Mouse (Mus musculus): ENCODE data around the gene Cd207. TPM values are rescaled to one million over a fixed set of nuclear protein-coding genes. Genes with fewer than 3 reads are reported as not detected.
"Not testable (repeated sequence)": the region's sequence is repeated elsewhere in the genome, so short reads cannot be mapped to it uniquely, and the experiment has no call there.

Cd207 gene
- polyA plus RNA-seq, 1 experiment: not detected

- TF ChIP-seq POLR2A (IDR thresholded peaks at IDR 0.05; ENCODE audit: borderline replicate concordance, extremely low read depth, insufficient read depth, insufficient read length, poor library complexity, severe bottlenecking) (no peak), CTCF (IDR thresholded peaks at IDR 0.05; ENCODE audit: borderline replicate concordance, extremely low read depth, insufficient read depth, insufficient read length) (no peak)
- DNase-seq (ENCODE audit: low read depth): no peak
Measured at GRCm38 (mm10) chr6:83635329-83635728, 42.3 kb downstream of the Cd207 start.

- not testable (repeated sequence) for DNase-seq (ENCODE audit: low read depth)
Measured at GRCm38 (mm10) chr6:83634631-83635030, 43.0 kb downstream of the Cd207 start.

GRCm38 (mm10) chr6:83634106-83634505 lies 43.6 kb downstream of the Cd207 start:
- DNase-seq (ENCODE audit: low read depth): not testable (repeated sequence)

- TF ChIP-seq CTCF (IDR thresholded peaks at IDR 0.05; ENCODE audit: borderline replicate concordance, extremely low read depth, insufficient read depth, insufficient read length) (no peak), POLR2A (IDR thresholded peaks at IDR 0.05; ENCODE audit: borderline replicate concordance, extremely low read depth, insufficient read depth, insufficient read length, poor library complexity, severe bottlenecking) (no peak)
- DNase-seq (ENCODE audit: low read depth): no peak
Measured at GRCm38 (mm10) chr6:83631815-83632214, 45.8 kb downstream of the Cd207 start.

- DNase-seq (ENCODE audit: low read depth): no peak
Measured at GRCm38 (mm10) chr6:83626781-83627180, 50.9 kb downstream of the Cd207 start.

More at GRCm38 (mm10) chr6:83626781-83627180, 50.9 kb downstream of the Cd207 start:
- TF ChIP-seq POLR2A (IDR thresholded peaks at IDR 0.05; ENCODE audit: borderline replicate concordance, extremely low read depth, insufficient read depth, insufficient read length, poor library complexity, severe bottlenecking): no peak
- TF ChIP-seq CTCF (IDR thresholded peaks at IDR 0.05; ENCODE audit: borderline replicate concordance, extremely low read depth, insufficient read depth, insufficient read length): 0 out of 2 replicates have a peak, but pooled peaks have one; percentile 16

Other genes with a start within 250 kb of the Cd207 start
- gene Tet3, start 218.8 kb downstream of the Cd207 start, polyA plus RNA-seq (2012; rRNA removed): 21.3 and 36.2 TPM in 2 replicates
- 66.6 and 91.6 TPM in 2 replicates for gene Dguok, start 170.9 kb downstream of the Cd207 start, polyA plus RNA-seq (2012; rRNA removed)
- gene Actg2, start 141.6 kb downstream of the Cd207 start, polyA plus RNA-seq (2012; rRNA removed): 1.5 and 1.9 TPM in 2 replicates
- 41.8 and 44.1 TPM in 2 replicates for gene Stambp, start 105.1 kb downstream of the Cd207 start, polyA plus RNA-seq (2012; rRNA removed)
- gene Clec4f, start 21.7 kb downstream of the Cd207 start, polyA plus RNA-seq (2012; rRNA removed): not detected in 2 replicates
- gene Vax2, start 33.4 kb upstream of the Cd207 start, polyA plus RNA-seq (2012; rRNA removed): 0.07 and 0.10 TPM in 2 replicates
- gene Atp6v1b1, start 65.1 kb upstream of the Cd207 start, polyA plus RNA-seq (2012; rRNA removed): 0.08 and 0.26 TPM in 2 replicates
- gene Ankrd53, start 84.8 kb upstream of the Cd207 start, polyA plus RNA-seq (2012; rRNA removed): not detected in 2 replicates
- gene Tex261, start 98.0 kb upstream of the Cd207 start, polyA plus RNA-seq (2012; rRNA removed): 51.3 and 69.0 TPM in 2 replicates
- 46.3 and 53.0 TPM in 2 replicates for gene Nagk, start 117.1 kb upstream of the Cd207 start, polyA plus RNA-seq (2012; rRNA removed)
- 49.4 and 50.8 TPM in 2 replicates for gene Paip2b, start 153.9 kb upstream of the Cd207 start, polyA plus RNA-seq (2012; rRNA removed)
- 62.6 and 75.9 TPM in 2 replicates for gene Zfp638, start 189.3 kb upstream of the Cd207 start, polyA plus RNA-seq (2012; rRNA removed)

Data from brain, embryonic 14.5 days (tissue).